Mouse (Mus musculus) brain, adult 2 months (tissue): ENCODE data around the gene Aplp1.
"Not testable (repeated sequence)": the region's sequence is repeated elsewhere in the genome, so short reads cannot be mapped to it uniquely, and the experiment has no call there.

ENCODE experiments used
- DNase-seq: peaks from one replicate; pipeline ENCODE4 v3.0.0; 2011; ENCODE audit warnings: low read depth, low spot score

Gene Aplp1

GRCm38 (mm10) chr7:30444971-30445751 is at the start of gene Aplp1:
Gene Aplp1 (minus strand): TSS chr7:30445535.
- peak; percentile 88 for DNase-seq

GRCm38 (mm10) chr7:30493401-30493931 is 48.1 kb upstream of the Aplp1 start, which contains the start of gene Prodh2:
Gene Prodh2 (plus strand): TSS chr7:30493622.
- no peak for DNase-seq

- DNase-seq: peak; percentile 90
Observed at GRCm38 (mm10) chr7:30492765-30493164, 47.4 kb upstream of the Aplp1 start.

- no peak for DNase-seq
Observed at GRCm38 (mm10) chr7:30490957-30491307, 45.6 kb upstream of the Aplp1 start.

- DNase-seq: peak; percentile 73
Observed at GRCm38 (mm10) chr7:30490251-30490956, 45.1 kb upstream of the Aplp1 start.

GRCm38 (mm10) chr7:30484250-30484649 is 38.9 kb upstream of the Aplp1 start:
- DNase-seq: no peak

GRCm38 (mm10) chr7:30477415-30478381 is 32.4 kb upstream of the Aplp1 start:
- peak; percentile 89 for DNase-seq

- DNase-seq: not testable (repeated sequence)
Observed at GRCm38 (mm10) chr7:30476136-30476535, 30.8 kb upstream of the Aplp1 start.

- DNase-seq: no peak
Observed at GRCm38 (mm10) chr7:30474999-30475398, 29.7 kb upstream of the Aplp1 start.

GRCm38 (mm10) chr7:30472411-30472810 is 27.1 kb upstream of the Aplp1 start:
- DNase-seq: peak; percentile 42

GRCm38 (mm10) chr7:30464816-30465300 is 19.5 kb upstream of the Aplp1 start:
- no peak for DNase-seq

- no peak for DNase-seq
Observed at GRCm38 (mm10) chr7:30463996-30464395, 18.7 kb upstream of the Aplp1 start.

- DNase-seq: no peak
Observed at GRCm38 (mm10) chr7:30463568-30463967, 18.2 kb upstream of the Aplp1 start.

- DNase-seq: no peak
Observed at GRCm38 (mm10) chr7:30459484-30459883, 14.1 kb upstream of the Aplp1 start.

GRCm38 (mm10) chr7:30457629-30458330 is 12.4 kb upstream of the Aplp1 start, which contains the start of the genes Kirrel2 and Nphs1:
Gene Kirrel2 (minus strand): TSS chr7:30457690.
Gene Nphs1 (plus strand): TSS chr7:30458315.
- peak; percentile 73 for DNase-seq

GRCm38 (mm10) chr7:30456911-30457628 is 11.7 kb upstream of the Aplp1 start:
- DNase-seq: peak; percentile 36

GRCm38 (mm10) chr7:30456487-30456886 is 11.2 kb upstream of the Aplp1 start:
- DNase-seq: no peak

GRCm38 (mm10) chr7:30454259-30454658 is 8.9 kb upstream of the Aplp1 start:
- no peak for DNase-seq

GRCm38 (mm10) chr7:30453766-30454165 is 8.4 kb upstream of the Aplp1 start:
- no peak for DNase-seq

- no peak for DNase-seq
Observed at GRCm38 (mm10) chr7:30453327-30453726, 8.0 kb upstream of the Aplp1 start.
